Mouse (Mus musculus) ovary, adult 10 weeks (tissue): ENCODE measurements around the gene Cdpf1. TPM values are rescaled to one million over a fixed set of nuclear protein-coding genes. Genes with fewer than 3 reads are reported as not detected.

Source experiments
- polyA plus RNA-seq: library from polyadenylated mRNA; stranded (reverse); fragments of 350-450 nt; fragmentation: Illumina TruSeq; extraction: RNeasy Lipid Tissue Mini Kit (QIAGEN cat#74804); gene quantifications from one replicate; pipeline ENCODE4 v1.2.3, GENCODE M21; 2014

Gene Cdpf1
- 0.83 TPM for polyA plus RNA-seq

GRCm38 (mm10) chr15:85811535-85812277, at the start of gene Cdpf1:
Cdpf1 (minus strand) TSS chr15:85811697.

GRCm38 (mm10) chr15:85859490-85860031, 48.1 kb upstream of the Cdpf1 start, which contains the start of gene Gtse1:
Gtse1 (plus strand) TSS chr15:85859745.

GRCm38 (mm10) chr15:85831954-85832590, 20.6 kb upstream of the Cdpf1 start, which contains the start of gene Ttc38:
Ttc38 (plus strand) TSS chr15:85832306.

GRCm38 (mm10) chr15:85821203-85822010, 9.9 kb upstream of the Cdpf1 start, which contains the start of gene Pkdrej:
Pkdrej (minus strand) TSS chr15:85821734.

Other genes with a start within 250 kb of the Cdpf1 start
- not detected for gene Wnt7b, start 229.2 kb downstream of the Cdpf1 start, polyA plus RNA-seq
- gene Ppara, start 76.7 kb downstream of the Cdpf1 start, polyA plus RNA-seq, result 4.3 TPM
- 0.43 TPM for gene Pkdrej, start 10.0 kb upstream of the Cdpf1 start, polyA plus RNA-seq
- 5.7 TPM for gene Ttc38, start 20.6 kb upstream of the Cdpf1 start, polyA plus RNA-seq
- gene Gtse1, start 48.0 kb upstream of the Cdpf1 start, polyA plus RNA-seq, result 0.43 TPM
- gene Trmu, start 67.6 kb upstream of the Cdpf1 start, polyA plus RNA-seq, result 9.1 TPM
- gene Celsr1, start 222.1 kb upstream of the Cdpf1 start, polyA plus RNA-seq, result 0.88 TPM
- 1.1 TPM for gene Gramd4, start 246.0 kb upstream of the Cdpf1 start, polyA plus RNA-seq